14 mouse cellular contexts compared by ENCODE assay signal in the genomic region with DNA sequence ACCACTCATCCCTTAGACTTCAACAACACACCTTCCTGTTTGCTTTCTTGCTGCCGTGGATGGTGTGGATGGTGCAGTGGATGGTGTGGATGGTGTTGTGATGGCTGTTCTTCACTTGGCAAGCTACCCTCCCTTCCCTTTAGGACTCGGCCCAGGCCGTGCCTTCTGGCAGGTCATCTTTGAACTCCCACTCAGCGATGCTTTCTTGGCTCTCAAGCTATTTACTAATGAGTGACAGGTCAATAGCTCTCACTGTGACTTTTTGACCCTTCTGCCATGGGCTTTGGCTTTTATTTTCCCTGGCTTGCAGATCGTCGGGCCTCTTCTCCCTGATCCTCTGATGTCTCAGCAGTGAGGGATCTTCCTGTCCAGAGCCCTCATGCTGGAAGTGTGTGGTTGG.
"Had no signal": no experiment of that assay in that cellular context is flagged by ENCODE, and none has a peak within 500 bp of the region (broad histone marks: within the 10 kb centered on the region; RNA-seq: fewer than 3 reads in every experiment).

No protein-coding gene starts in this region.

- H3K4me3 ChIP-seq: limb, embryonic 13.5 days; liver, embryonic 15.5 days; lung, embryonic 15.5 days; megakaryocyte, embryonic 14.5 days; midbrain, embryonic 13.5 days; neural tube, embryonic 12.5 days had no signal

- H3K36me3 ChIP-seq: limb, embryonic 13.5 days; liver, embryonic 15.5 days; lung, embryonic 15.5 days; midbrain, embryonic 13.5 days; neural tube, embryonic 12.5 days had no signal

- H3K4me1 ChIP-seq: limb, embryonic 13.5 days; liver, embryonic 15.5 days; lung, embryonic 15.5 days; midbrain, embryonic 13.5 days; neural tube, embryonic 12.5 days had no signal

- ATAC-seq: intestine, embryonic 16.5 days; midbrain, embryonic 13.5 days had no signal

- H3K27me3 ChIP-seq: limb, embryonic 13.5 days; liver, embryonic 15.5 days; lung, embryonic 15.5 days; megakaryocyte, embryonic 14.5 days; midbrain, embryonic 13.5 days; neural tube, embryonic 12.5 days had no signal

- H3K27ac ChIP-seq: limb, embryonic 13.5 days; liver, embryonic 15.5 days; lung, embryonic 15.5 days; macrophage; midbrain, embryonic 13.5 days; neural tube, embryonic 12.5 days had no signal

- DNase-seq: kidney, adult 8-10 months; left cerebral cortex, postnatal 4 days; lung, postnatal 14 days; thymus, adult 18-20 months; thymus, postnatal 14 days had no signal

- H3K9ac ChIP-seq: limb, embryonic 13.5 days; liver, embryonic 15.5 days; lung, embryonic 15.5 days; midbrain, embryonic 13.5 days; neural tube, embryonic 12.5 days had no signal

- H3K4me2 ChIP-seq: limb, embryonic 13.5 days; liver, embryonic 11.5 days; liver, embryonic 15.5 days; lung, embryonic 15.5 days; midbrain, embryonic 13.5 days; neural tube, embryonic 12.5 days had no signal

- H3K9me3 ChIP-seq: limb, embryonic 13.5 days; liver, embryonic 15.5 days; lung, embryonic 15.5 days; megakaryocyte, embryonic 14.5 days; midbrain, embryonic 13.5 days; neural tube, embryonic 12.5 days had no signal
